Mouse (Mus musculus) embryonic facial prominence, embryonic 11.5 days (tissue): ENCODE data around the gene Suox. TPM values are rescaled to one million over a fixed set of nuclear protein-coding genes. Genes with fewer than 3 reads are reported as not detected.
"Not testable (repeated sequence)": the region's sequence is repeated elsewhere in the genome, so short reads cannot be mapped to it uniquely, and the experiment has no call there.

Source experiments
- ATAC-seq: fragments of 200-750 bp; cut with Nextera tagmentation; replicated peaks from 2 replicates; pipeline ENCODE4 v1.8.0; 2017; ENCODE audit warnings: low read depth; ENCODE audit not compliant: insufficient number of reproducible peaks, low FRiP score, low TSS enrichment
- DNase-seq: peaks from one replicate; pipeline ENCODE4 v3.0.0-alpha.2; 2015; ENCODE audit warnings: low spot score
- H3K27ac ChIP-seq: fragments of 300-500 bp; sonication (generic); replicated peaks from 2 replicates; pipeline ENCODE4 v1.5.1; 2014; ENCODE audit warnings: mild to moderate bottlenecking, low read depth, low read length, control low read depth
- H3K27me3 ChIP-seq: fragments of 300-500 bp; sonication (generic); 2 replicates; pipeline ENCODE4 v1.6.1; 2014; ENCODE audit warnings: mild to moderate bottlenecking, low read length, moderate library complexity, mixed read lengths; ENCODE audit not compliant: control insufficient read depth, insufficient read depth
- H3K36me3 ChIP-seq: fragments of 300-500 bp; sonication (generic); replicated peaks from 2 replicates; pipeline ENCODE4 v1.6.1; 2014; ENCODE audit warnings: low read depth, mild to moderate bottlenecking, low read length, moderate library complexity, mixed read lengths; ENCODE audit not compliant: control insufficient read depth, insufficient read depth
- H3K4me1 ChIP-seq: fragments of 300-500 bp; sonication (generic); 2 replicates; pipeline ENCODE4 v1.6.1; 2014; ENCODE audit warnings: low read length, mixed read lengths; ENCODE audit not compliant: control insufficient read depth, insufficient read depth
- H3K4me2 ChIP-seq: fragments of 300-500 bp; sonication (generic); 2 replicates; pipeline ENCODE4 v1.6.1; 2014; ENCODE audit warnings: low read depth, mild to moderate bottlenecking, control low read depth, low read length, moderate library complexity
- H3K4me3 ChIP-seq: fragments of 300-500 bp; sonication (generic); 2 replicates; pipeline ENCODE4 v1.5.1; 2014; ENCODE audit warnings: low read depth, low read length, control low read depth
- H3K9ac ChIP-seq: fragments of 300-500 bp; sonication (generic); replicated peaks from 2 replicates; pipeline ENCODE4 v1.6.1; 2014; ENCODE audit warnings: mild to moderate bottlenecking, control low read depth, low read length
- H3K9me3 ChIP-seq: fragments of 300-500 bp; sonication (generic); replicated peaks from 2 replicates; pipeline ENCODE4 v1.6.1; 2016; ENCODE audit warnings: mild to moderate bottlenecking, low read length, inconsistent platforms, mixed read lengths; ENCODE audit not compliant: control insufficient read depth
- WGBS: fragments of 180-500 bp; shearing (Covaris S2); extraction: QIAGEN DNeasy Blood & Tissue Kit; methylation state at CpG from one replicate; pipeline ENCODE4 v1.1.7; 2014; 5-methylcytosine and 5-hydroxymethylcytosine counted together
- polyA plus RNA-seq: library from polyadenylated mRNA; unstranded; fragments of >200 nt; fragmentation: Nextera tagmentation; extraction: Ambion mirVana; gene quantifications from 2 replicates; pipeline ENCODE4 v1.2.1, GENCODE M21; 2014

The Suox gene
- 12.2 and 15.1 TPM in 2 replicates for polyA plus RNA-seq

- peak within 1 kb of the TSS; percentile 89 for H3K4me2 ChIP-seq
Observed at GRCm38 (mm10) chr10:128673763-128674468, at the start of gene Suox. Suox (minus strand) TSS chr10:128674073.

GRCm38 (mm10) chr10:128715559-128716537 lies 42.0 kb upstream of the Suox start:
- no peaks in the 10 kb centered on the region for H3K4me1 ChIP-seq
- ATAC-seq: no peak
- no peaks in the 10 kb centered on the region for H3K27me3 ChIP-seq
- 90% methylated on average over 19 of the region's 19 CpGs for WGBS
- no peak overlapping the region for H3K27ac ChIP-seq
- H3K36me3 ChIP-seq: no peaks in the 10 kb centered on the region
- no peak overlapping the region for H3K4me2 ChIP-seq
- DNase-seq: no peak
- H3K9me3 ChIP-seq: no peaks in the 10 kb centered on the region
- H3K4me3 ChIP-seq: no peak overlapping the region
- no peak overlapping the region for H3K9ac ChIP-seq

More at GRCm38 (mm10) chr10:128673763-128674468, at the start of gene Suox:
- DNase-seq (peak; percentile 92), ATAC-seq (peak; percentile 91)
- H3K27ac ChIP-seq: peak within 1 kb of the TSS; percentile 22; the same call in 1 of the 2 replicates
- no peaks in the 10 kb centered on the region for H3K36me3 ChIP-seq
- H3K27me3 ChIP-seq: no peaks in the 10 kb centered on the region
- H3K4me1 ChIP-seq: no peaks in the 10 kb centered on the region
- H3K4me3 ChIP-seq: peak within 1 kb of the TSS; percentile 58
- 1% methylated on average over 60 of the region's 60 CpGs for WGBS
- H3K9ac ChIP-seq: peak within 1 kb of the TSS; percentile 64
- H3K9me3 ChIP-seq: no peaks in the 10 kb centered on the region

- not testable (repeated sequence) for H3K4me1 ChIP-seq, ATAC-seq
Observed at GRCm38 (mm10) chr10:128711318-128711717, 37.4 kb upstream of the Suox start.

GRCm38 (mm10) chr10:128705317-128705693 lies 31.4 kb upstream of the Suox start:
- Histone ChIP-seq H3K9ac (peak overlapping the region; percentile 40), H3K27ac (no peak overlapping the region), H3K27me3 (no peaks in the 10 kb centered on the region), H3K4me1 (peaks cover 2% of the 10 kb centered on the region; the same call in 1 of the 2 replicates), H3K4me3 (peak overlapping the region; percentile 82), H3K36me3 (no peaks in the 10 kb centered on the region; the same call in none of the 2 replicates), H3K4me2 (peak overlapping the region; percentile 40), H3K9me3 (no peaks in the 10 kb centered on the region)
- WGBS: 8% methylated on average over 11 of the region's 11 CpGs
- peak; percentile 14 for DNase-seq
- no peak for ATAC-seq

More at GRCm38 (mm10) chr10:128711318-128711717, 37.4 kb upstream of the Suox start:
- not testable (repeated sequence) for H3K9ac ChIP-seq, H3K27me3 ChIP-seq, DNase-seq, H3K36me3 ChIP-seq, H3K9me3 ChIP-seq, H3K4me3 ChIP-seq, H3K4me2 ChIP-seq, H3K27ac ChIP-seq
- WGBS: 95% methylated on average over 7 of the region's 7 CpGs

DNA sequence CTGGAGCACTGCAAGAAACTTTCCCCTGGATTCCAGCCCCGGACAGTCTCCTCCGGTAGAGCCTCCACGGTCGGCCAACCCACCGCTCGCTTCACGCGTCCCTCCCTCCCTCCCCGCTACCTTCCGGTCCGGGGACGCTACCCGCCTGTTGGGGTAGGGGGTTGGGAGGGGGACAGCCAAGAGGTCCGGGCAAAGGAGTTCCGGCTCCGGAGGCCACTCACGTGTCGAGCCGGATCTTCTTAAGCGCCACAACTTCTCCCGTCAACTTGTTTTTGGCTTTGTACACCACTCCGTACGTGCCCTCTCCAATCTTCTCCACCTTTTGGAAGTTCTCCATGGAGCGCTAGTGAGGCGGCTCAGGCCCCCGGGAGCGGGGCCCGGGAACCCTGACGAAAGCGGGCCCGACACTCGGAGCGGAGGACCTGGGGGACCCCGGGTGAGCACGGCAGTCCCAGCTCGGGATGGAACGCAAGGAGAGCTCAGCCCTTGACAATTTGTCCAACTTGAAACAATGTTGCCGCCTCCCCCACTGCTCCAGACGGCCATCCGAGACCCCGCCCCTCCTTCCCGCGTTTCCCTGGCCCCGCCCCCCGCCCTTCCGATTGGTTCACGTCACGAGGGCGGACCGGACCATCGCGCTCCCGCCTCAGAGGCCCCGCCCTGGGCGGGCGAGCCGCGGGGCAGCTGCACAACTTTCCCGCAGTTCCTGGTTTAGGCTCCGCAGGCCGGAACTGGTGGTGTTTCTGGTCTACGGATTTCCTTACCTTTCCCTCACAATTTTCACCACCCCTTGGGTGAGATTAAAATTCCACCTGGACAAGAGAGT lies 30.8 kb upstream of the Suox start, which contains the start of gene Cdk2:
Cdk2 (minus strand) TSS at position 541 of the 826 bp plus-strand sequence.
- peak within 1 kb of the TSS; percentile 82 for H3K4me3 ChIP-seq
- H3K36me3 ChIP-seq: no peaks in the 10 kb centered on the region; the same call in none of the 2 replicates
- peaks cover 2% of the 10 kb centered on the region; the same call in 1 of the 2 replicates for H3K4me1 ChIP-seq
- WGBS: under 1% methylated on average over 61 of the region's 62 CpGs
- H3K27me3 ChIP-seq: no peaks in the 10 kb centered on the region
- no peaks in the 10 kb centered on the region for H3K9me3 ChIP-seq
- DNase-seq (peak; percentile 96), ATAC-seq (peak; percentile 92)
- H3K27ac ChIP-seq: peak within 1 kb of the TSS; percentile 88
- peak within 1 kb of the TSS; percentile 63 for H3K4me2 ChIP-seq
- H3K9ac ChIP-seq: peak within 1 kb of the TSS; percentile 80

GRCm38 (mm10) chr10:128703895-128704294 lies 30.0 kb upstream of the Suox start, which contains the start of gene Pmel:
Pmel (plus strand) TSS chr10:128704195.
- Histone ChIP-seq H3K9ac (peak within 1 kb of the TSS; percentile 80), H3K4me3 (peak within 1 kb of the TSS; percentile 82), H3K27ac (peak within 1 kb of the TSS; percentile 88), H3K27me3 (no peaks in the 10 kb centered on the region), H3K9me3 (no peaks in the 10 kb centered on the region), H3K4me1 (peaks cover 2% of the 10 kb centered on the region; the same call in 1 of the 2 replicates), H3K4me2 (peak within 1 kb of the TSS; percentile 63), H3K36me3 (no peaks in the 10 kb centered on the region; the same call in none of the 2 replicates)
- DNase-seq (no peak), ATAC-seq (no peak)
- WGBS: 15% methylated on average over 4 of the region's 4 CpGs

DNA sequence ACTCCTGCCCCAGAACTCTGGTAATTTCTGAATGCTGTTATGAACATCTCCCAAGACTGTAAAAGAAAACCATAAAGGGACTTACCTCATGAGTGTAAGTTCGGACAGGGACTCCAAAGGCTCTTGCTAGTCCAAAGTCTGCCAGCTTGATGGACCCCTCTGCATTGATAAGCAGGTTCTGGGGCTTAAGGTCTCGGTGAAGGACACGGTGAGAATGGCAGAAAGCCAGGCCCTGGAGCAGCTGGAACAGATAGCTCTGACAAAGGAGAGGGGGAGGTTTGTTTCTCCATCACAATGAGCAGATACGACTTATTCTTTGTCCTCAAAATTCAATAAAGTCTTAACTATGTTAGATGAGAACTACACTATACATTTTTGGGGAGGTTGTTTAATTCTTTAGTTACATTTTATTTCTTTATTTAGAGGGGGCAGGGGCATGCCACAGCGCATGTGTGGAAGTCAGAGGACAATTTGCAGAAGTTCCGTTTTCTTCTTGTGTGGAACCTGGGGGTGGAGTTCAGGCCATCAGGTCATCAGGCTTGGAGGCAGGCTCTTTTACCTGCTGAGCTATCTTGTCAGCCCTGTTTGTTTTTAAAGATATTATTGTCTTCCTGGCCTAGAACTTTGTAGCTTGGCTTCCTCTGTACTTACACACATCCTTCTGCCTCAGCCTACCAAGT lies 28.6 kb upstream of the Suox start:
- Histone ChIP-seq H3K4me2 (no peak overlapping the region), H3K9ac (no peak overlapping the region), H3K9me3 (no peaks in the 10 kb centered on the region), H3K36me3 (no peaks in the 10 kb centered on the region; the same call in none of the 2 replicates), H3K4me1 (peaks cover 2% of the 10 kb centered on the region; the same call in 1 of the 2 replicates), H3K27me3 (no peaks in the 10 kb centered on the region), H3K27ac (no peak overlapping the region), H3K4me3 (no peak overlapping the region)
- 90% methylated on average over 6 of the region's 6 CpGs for WGBS
- DNase-seq: no peak
- ATAC-seq: no peak
